Comparison of ENCODE assay signal across 8 mouse cellular contexts in the genomic region with DNA sequence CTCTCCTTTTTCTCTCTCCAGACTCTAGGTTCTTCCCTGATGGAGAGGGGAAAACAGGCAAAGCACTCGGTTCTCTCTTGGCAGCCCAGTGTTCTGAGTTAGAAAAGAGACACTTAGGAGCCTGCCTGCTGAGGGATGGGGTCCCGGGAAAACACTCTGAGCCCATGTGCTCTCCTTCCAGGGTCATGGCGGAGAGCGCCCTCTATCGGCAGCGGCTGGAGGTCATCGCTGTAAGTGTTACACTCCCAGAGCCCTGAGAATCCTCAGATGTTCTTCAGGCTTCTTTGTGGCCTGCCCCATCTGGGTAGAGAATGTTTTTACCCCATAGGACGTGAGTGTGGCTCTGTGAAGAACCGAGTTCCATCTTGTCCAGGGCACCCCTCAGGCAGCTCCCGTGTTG. TPM values are rescaled to one million over a fixed set of nuclear protein-coding genes. Genes with fewer than 3 reads are reported as not detected.
A peak's percentile ranks its signal among the peaks of the same experiment; 100 is the strongest.
DNase-seq lines count a peak whose midpoint lies in the region; ATAC-seq and TF ChIP-seq lines count a peak whose summit lies in the region.
"Had no signal": no experiment of that assay in that cellular context is flagged by ENCODE, and none has a peak within 500 bp of the region (broad histone marks: within the 10 kb centered on the region; RNA-seq: fewer than 3 reads in every experiment).

No protein-coding gene starts in this region.

- peak in 1 of 2 experiments; percentile 37 for DNase-seq in layer of hippocampus, adult 2 months (ENCODE audit: low spot score in 2 of 2)
- DNase-seq in layer of hippocampus, adult 11-12 months (ENCODE audit: low spot score), result no peak
- peak; percentile 70 for DNase-seq in WW6 (ENCODE audit: low read depth, low spot score)
- no peak for DNase-seq in frontal cortex, postnatal 25 days (ENCODE audit: low spot score in 2 of 2)

- H3K4me3 ChIP-seq in layer of hippocampus, adult 2 months, result no peak overlapping the region
- H3K4me3 ChIP-seq in ES-Bruce4 (ENCODE audit: low read depth, low read length), result no peak overlapping the region
- H3K4me3 ChIP-seq in intestine, postnatal 0 days (ENCODE audit: low read depth, low read length), result no peak overlapping the region
- H3K4me3 ChIP-seq: midbrain, embryonic 12.5 days had no signal

- H3K36me3 ChIP-seq in ES-Bruce4 (ENCODE audit: control insufficient read depth, insufficient read depth, low read length, poor library complexity, severe bottlenecking), result peaks cover 12% of the 10 kb centered on the region
- H3K36me3 ChIP-seq in intestine, postnatal 0 days (ENCODE audit: control insufficient read depth, insufficient read depth), result no peaks in the 10 kb centered on the region
- H3K36me3 ChIP-seq: midbrain, embryonic 12.5 days had no signal

- H3K27me3 ChIP-seq in ES-Bruce4 (ENCODE audit: control insufficient read depth, insufficient read depth, low read length, poor library complexity, severe bottlenecking), result no peaks in the 10 kb centered on the region
- peaks cover 7% of the 10 kb centered on the region; the same call in 1 of the 2 replicates for H3K27me3 ChIP-seq in intestine, postnatal 0 days (replicated peaks; ENCODE audit: control insufficient read depth, insufficient read depth, low read length)

- ATAC-seq in intestine, postnatal 0 days, result no peak
- peak; percentile 58 for ATAC-seq in megakaryocyte-erythroid progenitor cell, adult 5-6 weeks (replicated peaks; ENCODE audit: low FRiP score, low TSS enrichment, poor library complexity, severe bottlenecking)

- peak; percentile 79 for TF ChIP-seq CTCF in layer of hippocampus, adult 2 months (conservative IDR thresholded peaks at IDR 0.05)
- TF ChIP-seq CTCF in ES-Bruce4 (IDR thresholded peaks at IDR 0.05; ENCODE audit: low read depth, low read length), result peak; percentile 98
- peak; percentile 81 for TF ChIP-seq CTCF in intestine, postnatal 0 days (IDR thresholded peaks at IDR 0.05; ENCODE audit: low read depth)

- H3K9me3 ChIP-seq in ES-Bruce4 (replicated peaks; ENCODE audit: control insufficient read depth, insufficient read depth, low read length, poor library complexity, severe bottlenecking), result no peaks in the 10 kb centered on the region; the same call in 1 of the 2 replicates
- H3K9me3 ChIP-seq in intestine, postnatal 0 days (ENCODE audit: control insufficient read depth), result no peaks in the 10 kb centered on the region
- H3K9me3 ChIP-seq: midbrain, embryonic 12.5 days had no signal

- TF ChIP-seq POLR2A in ES-Bruce4 (IDR thresholded peaks at IDR 0.05; ENCODE audit: insufficient read depth, low read length), result no peak

- no peak overlapping the region for H3K9ac ChIP-seq in ES-Bruce4 (ENCODE audit: low read depth, poor library complexity, severe bottlenecking)
- H3K9ac ChIP-seq in intestine, postnatal 0 days (ENCODE audit: low read depth, low read length), result no peak overlapping the region
- H3K9ac ChIP-seq: midbrain, embryonic 12.5 days had no signal

- H3K4me2 ChIP-seq in intestine, postnatal 0 days (replicated peaks; ENCODE audit: low read depth), result no peak overlapping the region
- H3K4me2 ChIP-seq: midbrain, embryonic 12.5 days had no signal

- H3K27ac ChIP-seq in layer of hippocampus, adult 2 months, result no peak overlapping the region
- peak overlapping the region; percentile 62 for H3K27ac ChIP-seq in ES-Bruce4 (ENCODE audit: insufficient read depth, low read length)
- no peak overlapping the region for H3K27ac ChIP-seq in intestine, postnatal 0 days (ENCODE audit: low read depth, low read length)
- H3K27ac ChIP-seq: midbrain, embryonic 12.5 days had no signal

- WGBS in intestine, postnatal 0 days, result 19% methylated on average over 10 of the region's 10 CpGs

- H3K4me1 ChIP-seq in ES-Bruce4 (ENCODE audit: control insufficient read depth, insufficient read depth, low read length), result peaks cover 15% of the 10 kb centered on the region
- H3K4me1 ChIP-seq in intestine, postnatal 0 days (replicated peaks; ENCODE audit: control insufficient read depth, insufficient read depth, low read length), result peaks cover 15% of the 10 kb centered on the region; the same call in 1 of the 2 replicates

- 0 out of 2 replicates have a peak, but pooled peaks have one; percentile 67 for TF ChIP-seq EP300 in ES-Bruce4 (IDR thresholded peaks at IDR 0.05; ENCODE audit: insufficient read depth, low read depth, low read length)

RNA-seq across cellular contexts. Expression of gene Palm3, which starts 2.9 kb away (rescaled TPM):
- total RNA-seq in layer of hippocampus, adult 2 months (2021), result 1 to 10 TPM; 2.8 TPM
- polyA plus RNA-seq in ES-Bruce4 (2011; ENCODE audit: insufficient read depth, insufficient read length, low read depth, missing spikeins), result 61.7 and 62.8 TPM in 2 replicates
- 0.30 and 0.39 TPM in 2 replicates for polyA plus RNA-seq in intestine, postnatal 0 days (2015; fragmentation: Nextera tagmentation; extraction: Ambion mirVana)
- not detected in 2 replicates for total RNA-seq in megakaryocyte-erythroid progenitor cell, adult 5-6 weeks (2014; fragmentation: Nextera tagmentation)
- total RNA-seq in megakaryocyte-erythroid progenitor cell, adult 5-6 weeks (2017), result 0.30 TPM in 1 of 2 replicates, not detected in the other

RNA-seq across cellular contexts. Expression of gene 2210011C24Rik, which starts 12.2 kb away (rescaled TPM):
- 1 to 10 TPM in 1 of 2 experiments, not detected in 1; 1.1 TPM for total RNA-seq in layer of hippocampus, adult 2 months (2021)
- polyA plus RNA-seq in ES-Bruce4 (2011; ENCODE audit: insufficient read depth, insufficient read length, low read depth, missing spikeins), result 11.2 and 15.9 TPM in 2 replicates
- 4.5 and 4.7 TPM in 2 replicates for polyA plus RNA-seq in intestine, postnatal 0 days (2015; fragmentation: Nextera tagmentation; extraction: Ambion mirVana)
- not detected in 2 replicates for total RNA-seq in megakaryocyte-erythroid progenitor cell, adult 5-6 weeks (2014; fragmentation: Nextera tagmentation)
- not detected in 2 replicates for total RNA-seq in megakaryocyte-erythroid progenitor cell, adult 5-6 weeks (2017)
- polyA plus RNA-seq: midbrain, embryonic 12.5 days had no signal

RNA-seq across cellular contexts. Expression of gene Il27ra, which starts 18.2 kb away (rescaled TPM):
- total RNA-seq in layer of hippocampus, adult 2 months (2021), result 1 to 10 TPM; 2.0 TPM
- 0.33 and 0.61 TPM in 2 replicates for polyA plus RNA-seq in ES-Bruce4 (2011; ENCODE audit: insufficient read depth, insufficient read length, low read depth, missing spikeins)
- polyA plus RNA-seq in intestine, postnatal 0 days (2015; fragmentation: Nextera tagmentation; extraction: Ambion mirVana), result 0.29 and 0.31 TPM in 2 replicates
- 16.0 and 24.2 TPM in 2 replicates for total RNA-seq in megakaryocyte-erythroid progenitor cell, adult 5-6 weeks (2014; fragmentation: Nextera tagmentation)
- total RNA-seq in megakaryocyte-erythroid progenitor cell, adult 5-6 weeks (2017), result 4.5 TPM in 2 replicates

RNA-seq across cellular contexts. Expression of gene Rln3, which starts 20.6 kb away (rescaled TPM):
- not detected for total RNA-seq in layer of hippocampus, adult 2 months (2021)
- polyA plus RNA-seq in ES-Bruce4 (2011; ENCODE audit: insufficient read depth, insufficient read length, low read depth, missing spikeins), result 1.4 and 1.9 TPM in 2 replicates
- polyA plus RNA-seq in intestine, postnatal 0 days (2015; fragmentation: Nextera tagmentation; extraction: Ambion mirVana), result 0.42 TPM in 1 of 2 replicates, not detected in the other
- total RNA-seq in megakaryocyte-erythroid progenitor cell, adult 5-6 weeks (2014; fragmentation: Nextera tagmentation), result not detected in 2 replicates
- total RNA-seq in megakaryocyte-erythroid progenitor cell, adult 5-6 weeks (2017), result not detected in 2 replicates
- polyA plus RNA-seq: midbrain, embryonic 12.5 days had no signal

RNA-seq across cellular contexts. Expression of gene 1700067K01Rik, which starts 22.9 kb away (rescaled TPM):
- total RNA-seq in layer of hippocampus, adult 2 months (2021), result under 1 TPM; 0.66 to 0.82 TPM
- polyA plus RNA-seq in ES-Bruce4 (2011; ENCODE audit: insufficient read depth, insufficient read length, low read depth, missing spikeins), result 1.5 and 2.4 TPM in 2 replicates
- polyA plus RNA-seq in intestine, postnatal 0 days (2015; fragmentation: Nextera tagmentation; extraction: Ambion mirVana), result 0.68 and 0.86 TPM in 2 replicates
- total RNA-seq in megakaryocyte-erythroid progenitor cell, adult 5-6 weeks (2014; fragmentation: Nextera tagmentation), result 1.4 and 2.3 TPM in 2 replicates
- 0.76 and 2.3 TPM in 2 replicates for total RNA-seq in megakaryocyte-erythroid progenitor cell, adult 5-6 weeks (2017)
